Mouse (Mus musculus) thymus, adult 2 months (tissue): ENCODE results near the gene Rarb. TPM values are rescaled to one million over a fixed set of nuclear protein-coding genes. Genes with fewer than 3 reads are reported as not detected.

Experiments used
- DNase-seq: peaks from one replicate; pipeline ENCODE4 v3.0.0; 2021
- H3K27ac ChIP-seq: fragments of 200-500 bp; 2 replicates; pipeline ENCODE4 v1.5.1; 2012; ENCODE audit warnings: low read length, control low read depth; ENCODE audit not compliant: control insufficient read depth, insufficient read depth
- H3K27me3 ChIP-seq: fragments of 200-500 bp; 2 replicates; pipeline ENCODE4 v1.6.1; 2012; ENCODE audit warnings: mild to moderate bottlenecking, low read length, moderate library complexity, mixed read lengths; ENCODE audit not compliant: control insufficient read depth, insufficient read depth
- H3K36me3 ChIP-seq: fragments of 200-500 bp; 2 replicates; pipeline ENCODE4 v1.6.1; 2012; ENCODE audit warnings: mild to moderate bottlenecking, low read length, moderate library complexity; ENCODE audit not compliant: control insufficient read depth, insufficient read depth
- H3K4me1 ChIP-seq: fragments of 200-500 bp; replicated peaks from 2 replicates; pipeline ENCODE4 v1.6.1; 2012; ENCODE audit warnings: low read length; ENCODE audit not compliant: control insufficient read depth, insufficient read depth
- H3K4me3 ChIP-seq: fragments of 200-500 bp; 2 replicates; pipeline ENCODE4 v1.5.1; 2012; ENCODE audit warnings: mild to moderate bottlenecking, low read length, control low read depth, moderate library complexity; ENCODE audit not compliant: control insufficient read depth, insufficient read depth
- CTCF ChIP-seq: fragments of 200-500 bp; IDR thresholded peaks from 2 replicates; pipeline ENCODE4 v1.5.1; 2012; ENCODE audit warnings: mild to moderate bottlenecking, control low read depth, low read length, moderate library complexity, borderline replicate concordance; ENCODE audit not compliant: control insufficient read depth, poor library complexity, insufficient read depth; ENCODE audit errors: extremely low read depth
- POLR2A ChIP-seq: fragments of 200-500 bp; IDR thresholded peaks from 2 replicates; pipeline ENCODE4 v1.6.1; 2012; ENCODE audit warnings: mild to moderate bottlenecking, low read length, control low read depth, moderate library complexity; ENCODE audit not compliant: control insufficient read depth, poor library complexity, insufficient read depth; ENCODE audit errors: extremely low read depth
- WGBS: fragments of 180-500 bp; shearing (Covaris S2); methylation state at CpG from one replicate; pipeline ENCODE4 v1.1.7; 2018; 5-methylcytosine and 5-hydroxymethylcytosine counted together
- polyA plus RNA-seq: library from polyadenylated mRNA; depleted of rRNA; stranded (reverse); fragments of >200 nt; gene quantifications from 2 replicates; pipeline ENCODE4 v1.2.3, GENCODE M21; 2012

Rarb gene
- polyA plus RNA-seq, 1 experiment = 2.9 TPM

DNA sequence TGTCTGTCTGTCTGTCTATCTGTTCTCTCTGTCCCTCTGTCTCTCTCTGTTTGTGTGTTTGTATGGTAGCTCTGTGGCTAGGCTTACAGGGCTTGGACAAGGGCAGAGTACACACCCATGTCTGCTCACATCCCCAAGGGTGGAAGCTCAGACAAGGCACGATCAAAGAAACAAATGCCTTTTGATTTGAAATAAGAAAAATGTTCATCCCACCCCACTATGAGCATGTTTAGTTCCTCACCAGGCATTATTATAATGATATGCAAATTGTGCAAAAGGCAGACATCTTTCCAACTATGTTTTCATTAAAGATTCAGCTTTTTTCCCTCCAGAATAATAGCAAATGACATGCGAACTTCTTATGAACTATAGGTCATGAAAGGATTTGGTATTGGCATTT, 105.2 kb downstream of the Rarb start:
- H3K36me3 ChIP-seq = no peaks in the 10 kb centered on the region
- DNase-seq = no peak
- no peaks in the 10 kb centered on the region for H3K27me3 ChIP-seq
- 89% methylated on average over 2 of the region's 2 CpGs for WGBS
- no peak overlapping the region for H3K27ac ChIP-seq
- H3K4me3 ChIP-seq = no peak overlapping the region
- no peaks in the 10 kb centered on the region for H3K4me1 ChIP-seq
- no peak for TF ChIP-seq CTCF
- TF ChIP-seq POLR2A = no peak

DNA sequence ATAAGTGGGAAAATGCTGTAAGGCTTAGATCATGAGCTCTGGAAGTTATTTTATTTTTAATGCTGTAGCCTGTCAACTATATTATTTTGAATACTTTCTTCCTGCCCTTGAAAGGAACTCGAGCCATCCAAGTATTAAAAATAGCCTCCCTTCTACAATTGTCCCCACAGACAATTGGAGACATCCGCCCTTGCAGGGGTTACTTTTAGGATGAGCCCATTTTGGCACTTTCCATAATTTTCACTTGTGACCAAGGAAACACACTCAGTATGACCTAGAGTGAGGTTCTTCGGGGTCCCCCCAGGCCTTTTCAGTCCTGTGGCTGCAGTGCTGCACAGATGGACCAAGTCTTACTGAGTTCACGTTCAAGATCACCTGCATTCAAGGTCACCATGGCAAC, 119.7 kb downstream of the Rarb start:
- DNase-seq = no peak
- no peak for TF ChIP-seq CTCF
- no peak for TF ChIP-seq POLR2A
- H3K27me3 ChIP-seq = no peaks in the 10 kb centered on the region
- H3K4me1 ChIP-seq = no peaks in the 10 kb centered on the region
- no peaks in the 10 kb centered on the region for H3K36me3 ChIP-seq
- WGBS = 87% methylated on average over 4 of the region's 4 CpGs
- no peak overlapping the region for H3K4me3 ChIP-seq
- no peak overlapping the region for H3K27ac ChIP-seq

DNA sequence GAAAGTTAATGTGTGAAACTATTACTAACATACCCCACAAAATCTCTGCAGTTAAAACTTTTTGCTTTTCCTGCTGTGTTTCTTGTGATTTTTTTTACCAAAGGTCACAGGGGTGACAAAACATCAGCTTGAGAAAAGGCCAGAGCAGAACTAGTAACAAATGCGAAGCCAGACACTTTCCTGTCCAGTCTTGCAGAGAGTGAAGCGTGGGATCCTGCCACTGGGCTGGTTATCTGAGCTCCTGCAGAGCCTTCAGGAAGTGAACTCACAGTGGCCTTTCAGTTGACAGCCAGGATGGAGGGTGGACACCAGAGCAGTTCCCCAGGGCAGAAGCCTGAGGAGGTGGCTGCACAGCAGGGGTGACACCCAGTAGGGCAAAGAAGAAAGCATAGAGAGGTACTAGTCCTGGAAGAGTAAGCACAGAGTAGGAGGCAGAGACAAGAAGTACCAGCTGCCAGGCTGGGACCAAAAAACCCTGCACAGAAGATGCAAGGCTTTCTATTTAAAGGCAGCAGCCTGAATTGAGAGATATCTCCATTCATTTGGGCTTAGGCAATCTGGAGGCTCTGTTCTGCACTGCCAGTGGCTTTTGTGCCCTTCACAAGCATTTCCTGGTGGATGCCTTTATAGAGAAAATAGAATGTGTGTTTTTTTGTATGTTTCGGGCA, 123.4 kb downstream of the Rarb start:
- no peaks in the 10 kb centered on the region for H3K27me3 ChIP-seq
- DNase-seq = no peak
- no peak overlapping the region for H3K27ac ChIP-seq
- 73% methylated on average over 3 of the region's 3 CpGs for WGBS
- TF ChIP-seq CTCF (no peak), POLR2A (no peak)
- H3K4me1 ChIP-seq = no peaks in the 10 kb centered on the region
- H3K4me3 ChIP-seq = no peak overlapping the region
- no peaks in the 10 kb centered on the region for H3K36me3 ChIP-seq

DNA sequence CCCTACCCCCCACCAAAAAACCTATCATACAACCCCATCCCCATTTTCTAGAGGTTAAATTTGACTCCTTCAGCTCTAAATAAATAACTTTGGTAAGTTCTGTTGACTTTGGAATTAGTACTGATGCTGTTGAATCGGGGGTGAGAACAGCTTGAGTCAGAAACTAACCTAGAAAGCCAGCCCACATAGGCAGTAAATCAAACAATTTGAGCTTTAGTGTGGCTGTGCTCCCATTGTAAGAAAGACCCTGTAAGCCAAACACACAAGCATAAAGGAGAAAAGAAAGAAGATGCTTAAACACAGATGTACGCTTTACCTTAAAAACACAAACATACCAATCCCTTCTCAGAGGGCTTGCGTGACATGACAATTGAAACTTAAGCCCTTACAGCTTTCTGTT, 140.6 kb downstream of the Rarb start:
- H3K27me3 ChIP-seq = no peaks in the 10 kb centered on the region
- no peak overlapping the region for H3K4me3 ChIP-seq
- WGBS = 86% methylated on average over 3 of the region's 3 CpGs
- TF ChIP-seq POLR2A = no peak
- no peak for TF ChIP-seq CTCF
- DNase-seq = no peak
- no peaks in the 10 kb centered on the region for H3K36me3 ChIP-seq
- no peak overlapping the region for H3K27ac ChIP-seq
- H3K4me1 ChIP-seq = no peaks in the 10 kb centered on the region

DNA sequence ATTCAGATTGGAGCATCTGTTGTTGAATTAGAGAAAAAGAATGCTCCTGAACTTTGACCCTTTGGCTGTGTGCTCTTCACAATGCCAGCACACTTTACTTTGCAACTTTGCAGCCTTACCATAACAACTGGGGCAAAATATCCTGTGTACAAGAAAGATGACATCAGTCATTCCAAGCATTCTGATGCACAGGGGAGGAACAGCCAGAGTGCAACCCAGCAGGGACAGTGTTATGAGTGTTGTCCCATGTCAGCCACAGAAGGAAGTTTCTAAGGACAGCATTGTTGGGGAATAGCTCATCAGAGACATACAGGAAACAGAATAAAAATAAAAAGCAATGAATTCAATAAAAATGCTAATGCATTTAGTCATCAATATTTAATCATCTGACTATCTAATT, 141.9 kb downstream of the Rarb start:
- TF ChIP-seq POLR2A = no peak
- no peak for TF ChIP-seq CTCF
- no peak for DNase-seq
- Histone ChIP-seq H3K4me1 (no peaks in the 10 kb centered on the region), H3K27ac (no peak overlapping the region), H3K4me3 (no peak overlapping the region), H3K27me3 (no peaks in the 10 kb centered on the region), H3K36me3 (no peaks in the 10 kb centered on the region)

DNA sequence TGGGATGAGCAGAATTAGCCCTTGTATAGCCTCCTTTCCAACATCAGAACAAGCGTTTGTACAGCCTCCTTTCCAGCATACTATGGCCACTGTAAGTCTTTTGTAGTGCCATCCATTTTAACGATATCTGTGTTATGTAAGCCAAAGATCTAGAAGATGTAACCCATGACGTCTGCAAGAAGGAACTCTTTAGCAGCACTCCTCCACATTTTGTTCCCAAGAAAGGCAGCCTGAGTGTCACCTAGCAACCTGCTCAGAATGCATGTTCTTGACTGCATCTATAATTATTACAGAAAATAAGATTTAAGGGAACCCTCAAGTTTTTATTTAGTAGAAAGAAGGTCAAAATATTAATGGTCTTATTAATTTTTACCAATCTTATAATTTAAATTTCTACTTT, 148.4 kb downstream of the Rarb start:
- no peaks in the 10 kb centered on the region for H3K4me1 ChIP-seq

DNA sequence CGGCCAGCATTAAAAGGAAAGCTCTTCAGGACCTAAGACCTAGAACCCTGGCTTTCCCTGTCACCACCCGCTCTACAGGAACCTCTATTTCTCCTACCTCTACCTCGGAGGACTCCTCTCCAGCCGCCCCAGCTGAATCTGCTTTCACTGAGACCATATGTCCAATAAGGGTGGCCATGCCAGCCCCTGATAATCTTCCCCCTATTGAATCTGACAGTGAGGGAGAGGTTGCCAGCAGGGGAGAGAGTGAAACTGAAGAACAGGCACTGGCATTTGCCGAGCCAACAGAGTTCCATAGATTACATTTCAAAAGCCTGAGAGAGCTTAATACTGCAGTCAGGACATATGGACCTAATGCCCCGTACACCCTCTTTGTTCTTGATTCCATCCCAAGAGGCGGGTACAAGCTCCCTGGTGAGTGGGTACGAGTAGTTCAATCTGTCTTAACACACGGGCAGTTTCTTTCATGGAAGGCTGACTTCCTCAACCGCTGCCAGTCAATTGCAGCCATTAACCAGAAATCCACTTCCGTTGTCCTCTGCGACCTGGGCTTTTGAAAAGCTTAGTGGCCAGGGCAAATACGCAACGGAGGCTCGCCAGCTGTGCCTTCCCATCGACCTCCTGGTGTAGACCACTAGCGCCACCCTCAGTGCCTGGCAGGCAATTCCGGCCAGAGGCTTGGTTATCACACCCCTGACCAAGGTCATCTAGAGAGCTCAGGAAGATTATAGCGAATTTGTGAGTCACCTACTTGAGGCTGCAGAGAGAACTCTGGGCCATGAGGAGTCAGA, 179.6 kb downstream of the Rarb start:
- WGBS = 97% methylated on average over 19 of the region's 19 CpGs
- DNase-seq = no peak
- TF ChIP-seq POLR2A = no peak
- no peak for TF ChIP-seq CTCF
- Histone ChIP-seq H3K4me1 (no peaks in the 10 kb centered on the region), H3K27me3 (no peaks in the 10 kb centered on the region), H3K36me3 (no peaks in the 10 kb centered on the region), H3K4me3 (no peak overlapping the region), H3K27ac (no peak overlapping the region)

More for the DNA sequence above, 148.4 kb downstream of the Rarb start:
- no peak overlapping the region for H3K27ac ChIP-seq
- no peak for DNase-seq
- no peak for TF ChIP-seq CTCF
- TF ChIP-seq POLR2A = no peak
- WGBS = 92% methylated on average over 3 of the region's 3 CpGs
- no peaks in the 10 kb centered on the region for H3K27me3 ChIP-seq
- no peaks in the 10 kb centered on the region for H3K36me3 ChIP-seq
- no peak overlapping the region for H3K4me3 ChIP-seq
